Mouse (Mus musculus) lung, postnatal 10 days (tissue): ENCODE data around the gene Fam163b.

Experiments used
- DNase-seq: peaks from one replicate; pipeline ENCODE4 v3.0.0; 2021

The Fam163b gene

GRCm38 (mm10) chr2:27141950-27142693 is at the start of gene Fam163b:
Fam163b (minus strand) TSS chr2:27142491.
- DNase-seq, result peak; percentile 48

GRCm38 (mm10) chr2:27189994-27190393 is 47.7 kb upstream of the Fam163b start:
- no peak for DNase-seq

- DNase-seq, result no peak
These were observed 45.2 kb upstream of the Fam163b start for GRCm38 (mm10) chr2:27187531-27187930.

- peak; percentile 41 for DNase-seq
These were observed 41.4 kb upstream of the Fam163b start for GRCm38 (mm10) chr2:27183734-27184133.

GRCm38 (mm10) chr2:27181907-27182306 is 39.6 kb upstream of the Fam163b start:
- DNase-seq, result peak; percentile 66

DNA sequence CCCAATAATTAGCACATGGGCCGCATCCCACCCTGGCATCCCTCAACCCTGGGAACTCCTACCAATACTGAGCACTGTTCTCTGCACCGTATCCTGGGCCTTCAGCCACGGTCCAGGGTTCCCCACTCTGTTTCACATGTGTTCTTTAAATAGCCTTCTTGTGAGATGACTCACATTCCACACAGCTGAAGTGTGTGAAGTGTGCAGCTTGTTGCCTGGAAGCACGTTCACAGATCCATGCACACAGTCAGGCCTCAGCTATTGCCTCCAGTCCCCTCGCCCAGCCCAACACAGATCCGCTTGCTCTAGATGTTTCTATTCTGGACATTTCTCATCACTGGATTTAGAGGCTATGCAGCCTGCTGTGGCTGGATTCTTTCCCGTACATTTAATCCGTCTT is 36.8 kb upstream of the Fam163b start:
- DNase-seq, result no peak

DNA sequence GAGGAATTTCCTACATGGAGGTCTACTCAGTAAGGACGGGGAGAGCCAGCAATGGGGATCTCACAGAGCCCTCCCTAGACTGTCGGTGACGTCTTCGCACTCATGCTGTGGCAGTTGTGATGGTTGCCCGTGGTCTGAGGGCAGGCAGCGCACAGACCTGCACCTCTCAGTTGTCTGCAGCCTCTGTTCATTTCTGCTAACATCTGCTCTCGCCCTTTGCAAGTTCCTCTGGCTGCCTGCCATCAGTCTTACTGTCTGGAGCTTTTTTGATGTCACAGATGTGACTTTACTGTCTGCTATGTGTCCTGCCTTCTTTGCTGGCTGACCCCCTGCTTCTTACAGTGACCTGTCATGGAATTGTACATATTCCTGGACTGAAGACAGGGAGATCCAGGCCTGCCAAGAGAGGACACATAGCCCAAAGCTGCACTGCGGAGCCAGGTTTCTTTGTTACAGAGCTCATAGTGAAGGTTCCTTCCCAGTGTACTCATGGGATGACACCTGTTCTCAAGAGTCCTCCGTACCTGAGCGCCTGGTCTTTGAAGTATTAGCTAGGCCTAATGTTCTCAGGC is 33.5 kb upstream of the Fam163b start:
- DNase-seq, result peak; percentile 64

GRCm38 (mm10) chr2:27174242-27174641 is 32.0 kb upstream of the Fam163b start:
- no peak for DNase-seq

- DNase-seq, result no peak
These were observed 24.7 kb upstream of the Fam163b start for GRCm38 (mm10) chr2:27166999-27167398.

DNA sequence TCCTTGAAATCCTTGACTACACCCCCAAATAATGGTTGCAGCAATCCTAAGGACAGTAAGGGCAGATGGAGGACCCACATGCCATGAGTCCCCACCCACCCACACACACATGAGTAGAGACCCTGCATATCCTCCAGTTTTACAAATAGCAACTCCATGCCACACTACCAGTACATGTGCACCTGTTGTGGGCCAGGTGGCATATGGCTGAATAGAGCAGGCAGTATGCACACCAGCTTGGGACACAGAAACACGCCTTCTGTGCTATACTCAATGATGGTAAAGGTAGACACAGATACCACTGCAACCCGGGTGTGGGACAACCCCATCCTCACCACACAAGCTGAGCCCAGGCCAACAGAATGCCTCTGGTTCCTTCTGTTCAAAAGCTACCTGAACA is 23.8 kb upstream of the Fam163b start:
- DNase-seq, result no peak

DNA sequence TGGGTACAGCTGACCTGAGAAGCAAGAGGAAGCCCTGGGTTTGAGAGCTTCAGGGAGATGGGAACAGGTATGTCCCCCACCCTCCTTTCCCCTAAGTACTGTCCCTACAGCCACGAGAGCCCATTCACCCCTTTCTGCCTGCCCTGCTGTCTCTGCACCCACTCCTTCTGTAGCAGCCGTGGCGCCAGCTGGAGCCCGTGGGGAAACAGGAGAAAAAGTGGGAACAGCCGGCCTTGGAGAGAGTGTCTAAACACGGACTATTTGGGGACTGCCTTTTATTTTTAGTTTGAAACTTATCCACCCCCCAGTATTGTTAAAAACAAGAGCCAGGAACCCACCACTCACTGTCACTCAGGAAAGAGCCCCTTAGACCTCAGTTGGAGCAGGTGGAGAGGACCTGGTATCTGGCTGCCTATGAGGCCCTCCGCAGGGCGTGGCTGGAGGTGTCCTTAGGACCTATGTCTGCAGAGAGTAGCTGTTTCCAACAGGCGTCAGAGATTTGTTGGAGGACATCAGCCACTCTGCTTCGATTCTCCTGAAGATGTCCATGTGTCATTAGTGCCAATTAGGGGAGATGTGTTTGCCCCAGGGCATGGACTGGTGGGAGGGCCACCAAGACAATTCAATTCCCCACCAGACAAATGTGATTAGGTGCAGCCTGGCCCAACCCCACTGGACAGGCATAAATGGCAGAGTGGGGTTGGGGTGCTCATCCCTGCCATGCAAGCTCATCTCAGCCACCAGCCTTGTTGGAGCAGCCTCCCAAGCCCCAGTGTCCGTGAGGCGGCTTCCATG is 22.7 kb upstream of the Fam163b start, which contains the start of gene Dbh:
Gene Dbh, plus strand, starts transcription at position 438 of the 795 bp plus-strand sequence.
- DNase-seq, result no peak

DNA sequence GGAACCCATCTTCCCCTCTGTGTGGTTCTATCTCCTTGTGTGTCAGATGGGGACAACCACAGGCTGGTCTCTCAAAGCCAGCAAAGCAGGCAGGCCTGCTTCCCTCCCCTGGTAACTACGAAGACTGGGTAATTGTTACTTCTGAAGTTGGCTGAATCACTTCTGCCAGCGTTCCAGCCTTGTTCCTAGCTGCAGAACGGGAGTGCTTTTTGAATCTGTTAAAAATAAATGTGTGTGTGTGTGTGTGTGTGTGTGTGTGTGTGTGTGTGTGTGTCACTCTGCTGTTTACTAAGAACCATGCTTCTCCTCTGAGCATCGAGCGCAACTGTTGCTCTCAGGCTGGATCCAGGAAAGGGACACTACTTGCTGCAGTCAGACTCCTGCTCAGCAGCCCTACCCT is 21.6 kb upstream of the Fam163b start:
- DNase-seq, result no peak

DNA sequence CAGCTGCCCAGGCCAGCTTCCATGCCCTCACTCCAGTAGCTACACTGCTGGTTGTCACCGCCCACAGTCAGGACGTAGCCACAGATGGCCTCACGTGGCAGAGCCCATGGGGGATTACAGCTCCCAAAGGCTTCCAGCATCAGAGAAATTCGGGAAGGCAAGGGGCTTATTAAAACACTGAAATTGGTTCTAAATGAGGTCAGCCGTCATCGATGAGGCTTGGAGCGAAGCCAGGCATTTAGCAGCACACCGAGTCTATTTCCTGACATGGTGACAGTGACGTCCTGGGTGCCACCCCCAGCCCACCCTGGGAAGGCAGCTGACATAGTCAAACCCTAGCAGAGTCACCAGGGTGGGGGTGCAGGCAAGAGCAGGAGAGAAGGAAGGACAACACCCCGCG is 20.4 kb upstream of the Fam163b start:
- no peak for DNase-seq

- DNase-seq, result no peak
These were observed 19.2 kb upstream of the Fam163b start for GRCm38 (mm10) chr2:27161526-27161925.

DNA sequence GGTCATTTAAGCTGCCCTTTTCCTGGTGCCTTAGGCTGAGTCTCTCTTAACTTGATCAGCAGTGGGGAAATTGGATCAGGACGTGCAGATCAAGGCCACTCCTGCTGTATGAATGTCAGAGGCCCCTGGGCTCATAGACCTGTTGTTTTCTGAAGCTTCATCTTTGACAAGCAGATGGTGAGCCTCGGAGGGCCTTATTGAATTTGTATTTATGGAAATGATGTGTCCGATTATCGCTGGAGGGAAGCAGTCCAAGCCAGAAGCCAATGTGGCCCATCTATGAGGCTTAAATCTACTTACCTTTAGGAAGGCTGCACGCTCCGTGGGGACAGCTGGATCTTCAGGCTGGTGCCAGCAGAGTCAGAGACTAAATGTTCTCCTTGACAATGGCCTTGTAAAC is 14.3 kb upstream of the Fam163b start:
- DNase-seq, result no peak

DNA sequence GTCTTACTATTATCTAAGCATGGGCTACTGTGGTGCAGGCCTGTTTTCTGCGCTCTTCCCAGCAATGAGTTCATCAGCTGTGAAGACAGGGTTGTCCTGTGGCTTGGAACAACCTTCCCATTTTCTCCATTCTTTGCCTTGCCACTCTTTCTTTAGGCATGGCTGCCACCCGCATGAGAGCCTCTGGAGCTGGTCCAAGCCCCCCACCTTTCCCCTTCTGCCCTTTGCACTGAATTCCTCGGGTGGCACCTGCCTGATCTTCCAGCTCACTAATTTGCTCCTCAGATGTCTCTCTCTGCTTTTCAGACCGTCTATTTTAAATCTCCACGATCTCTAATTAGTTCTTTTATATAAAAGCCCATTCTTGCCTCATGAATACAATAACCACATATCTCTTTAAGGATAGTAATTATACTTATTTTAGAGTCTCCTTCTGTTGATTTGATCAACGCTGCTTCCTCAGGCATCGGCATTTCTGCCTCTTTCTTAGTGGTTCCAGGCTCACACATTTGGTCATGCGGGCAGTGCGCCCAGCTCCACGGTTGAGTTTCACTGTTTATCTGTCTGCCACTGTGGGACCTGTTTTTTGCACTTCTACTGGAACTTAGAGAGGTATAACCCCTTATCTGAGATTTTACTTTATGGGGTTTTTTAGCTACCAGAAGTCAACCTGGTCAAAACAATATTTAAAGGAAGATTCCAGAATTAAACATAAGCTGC is 12.3 kb upstream of the Fam163b start:
- DNase-seq, result no peak

DNA sequence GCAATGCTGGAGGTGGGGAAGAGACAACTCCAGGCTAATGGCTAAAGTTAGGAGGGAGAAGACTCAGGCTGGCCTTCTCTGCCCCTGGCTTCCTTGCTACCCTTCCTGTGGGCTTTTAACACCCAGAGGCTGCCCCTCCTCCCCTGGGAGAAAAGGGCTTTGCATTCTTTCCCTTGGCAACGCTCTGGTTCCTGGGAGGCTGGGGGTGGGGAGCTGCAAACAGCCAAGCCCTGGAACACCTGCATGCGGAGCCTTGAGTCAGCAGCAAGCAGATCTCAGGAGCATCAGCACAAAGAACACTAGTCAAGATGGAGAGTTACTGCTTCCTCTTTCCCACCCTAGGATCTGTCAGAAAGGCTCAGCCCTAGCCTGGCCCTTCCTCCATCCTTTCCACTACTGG is 7.2 kb upstream of the Fam163b start:
- no peak for DNase-seq

DNA sequence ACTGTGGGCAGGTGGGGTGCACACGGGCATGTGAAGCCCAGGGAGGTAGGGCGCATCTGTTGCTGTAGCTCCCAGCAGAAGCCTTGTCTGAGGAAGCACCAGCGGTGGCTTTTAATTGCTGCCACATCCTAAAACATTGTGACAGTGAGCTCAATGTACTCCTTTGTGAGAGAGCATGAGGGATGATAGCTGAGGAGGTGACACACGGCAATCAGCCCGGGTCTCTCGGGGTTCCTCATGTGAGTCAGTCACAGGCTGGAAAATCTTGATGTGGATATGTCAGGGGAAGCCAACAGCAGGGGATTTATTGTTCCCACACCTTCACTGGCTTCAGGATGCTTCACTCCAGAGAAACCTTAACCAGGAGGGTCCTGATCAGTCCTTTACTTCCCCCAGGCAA is 4.5 kb upstream of the Fam163b start:
- no peak for DNase-seq

GRCm38 (mm10) chr2:27144957-27145356 is 2.7 kb upstream of the Fam163b start:
- no peak for DNase-seq

- no peak for DNase-seq
These were observed 3.9 kb downstream of the Fam163b start for GRCm38 (mm10) chr2:27138356-27138755.

DNA sequence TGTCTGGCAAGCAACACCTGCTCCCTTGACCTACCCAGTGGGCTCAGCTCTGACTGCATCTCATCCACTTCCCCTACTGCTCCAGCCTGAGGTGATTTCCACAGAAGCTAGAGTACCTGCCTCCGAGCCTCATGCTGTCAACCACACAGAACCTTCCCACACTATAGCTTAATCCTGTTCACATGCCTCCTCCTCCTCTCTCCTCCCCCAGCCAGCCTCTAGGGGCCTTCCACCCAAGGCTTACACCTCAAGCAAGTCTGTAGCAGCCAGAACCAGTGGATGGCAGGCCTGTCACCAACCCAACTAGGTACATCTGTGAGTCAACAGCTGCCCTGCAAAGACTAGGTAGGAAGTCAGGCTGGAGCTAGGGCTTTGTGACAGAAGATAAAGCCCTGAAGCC is 5.5 kb downstream of the Fam163b start:
- no peak for DNase-seq

DNA sequence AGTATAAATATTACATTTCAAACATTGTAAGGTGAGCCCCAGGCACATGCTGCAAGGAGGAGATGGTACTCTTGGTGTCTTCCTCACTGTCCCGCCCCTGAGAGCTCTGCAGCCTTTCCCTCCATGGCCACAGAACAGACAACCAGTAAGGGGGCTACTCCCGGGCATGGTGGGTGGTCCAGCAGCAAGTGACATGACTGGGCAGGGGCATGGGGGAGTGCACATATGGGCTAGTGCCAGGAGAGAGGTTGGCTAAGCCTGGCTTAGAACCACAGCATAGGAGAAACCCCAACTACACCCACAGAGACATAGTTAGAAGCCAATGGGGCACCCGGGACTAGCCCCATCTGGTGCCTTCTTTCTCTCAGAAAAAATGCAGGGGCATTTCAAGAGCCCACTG is 6.0 kb downstream of the Fam163b start:
- no peak for DNase-seq

DNA sequence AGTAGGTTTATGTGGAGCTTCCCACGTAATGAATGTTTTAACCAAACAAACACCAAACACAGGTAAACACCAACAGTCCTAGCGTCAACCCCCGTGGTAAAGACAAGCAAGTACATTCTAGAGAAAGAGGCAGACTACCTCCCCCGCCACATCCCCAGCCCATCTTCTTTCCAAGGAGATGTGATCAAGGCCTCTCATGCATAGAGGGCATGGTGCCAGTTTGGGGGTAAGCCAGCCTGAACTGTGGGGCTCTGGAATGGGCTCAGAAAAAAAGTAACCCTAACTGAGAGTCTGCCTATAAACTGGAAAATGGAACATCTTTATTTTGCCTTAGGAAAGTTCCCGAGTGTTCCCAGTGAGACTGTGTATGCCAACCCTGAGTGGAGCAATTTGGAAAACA is 6.4 kb downstream of the Fam163b start:
- DNase-seq, result no peak
